Mouse (Mus musculus): ENCODE data around the gene Gm3159.
"Not testable (repeated sequence)": the region's sequence is repeated elsewhere in the genome, so short reads cannot be mapped to it uniquely, and the experiment has no call there.

Gene Gm3159

GRCm38 (mm10) chr14:4397226-4397625, at the start of gene Gm3159:
Gene Gm3159, plus strand, starts transcription at chr14:4397526.
- DNase-seq = not testable (repeated sequence)

DNA sequence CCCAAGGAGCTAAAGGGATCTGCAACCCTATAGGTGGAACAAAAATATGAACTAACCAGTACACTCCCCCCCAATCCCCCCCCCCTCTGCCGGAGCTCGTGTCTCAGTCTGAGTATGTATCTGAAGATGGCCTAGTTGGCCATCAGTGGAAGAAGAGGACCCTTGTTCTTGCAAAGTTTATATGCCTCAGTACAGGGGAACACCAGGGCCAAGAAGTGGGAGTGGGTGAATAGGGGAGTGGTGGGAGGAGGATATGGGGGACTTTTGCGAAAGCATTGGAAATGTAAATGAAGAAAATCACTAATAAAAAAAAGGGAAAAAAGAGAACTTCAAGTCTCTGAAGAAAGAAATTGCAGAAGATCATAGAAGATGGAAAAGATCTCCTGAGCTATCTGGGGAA, 28.3 kb upstream of the Gm3159 start:
- not testable (repeated sequence) for DNase-seq

- peak in 1 of 2 experiments; percentile 19 for DNase-seq
Measured at GRCm38 (mm10) chr14:4369691-4370090, 27.6 kb upstream of the Gm3159 start.

GRCm38 (mm10) chr14:4377871-4378270, 19.5 kb upstream of the Gm3159 start:
- not testable (repeated sequence) for DNase-seq

DNA sequence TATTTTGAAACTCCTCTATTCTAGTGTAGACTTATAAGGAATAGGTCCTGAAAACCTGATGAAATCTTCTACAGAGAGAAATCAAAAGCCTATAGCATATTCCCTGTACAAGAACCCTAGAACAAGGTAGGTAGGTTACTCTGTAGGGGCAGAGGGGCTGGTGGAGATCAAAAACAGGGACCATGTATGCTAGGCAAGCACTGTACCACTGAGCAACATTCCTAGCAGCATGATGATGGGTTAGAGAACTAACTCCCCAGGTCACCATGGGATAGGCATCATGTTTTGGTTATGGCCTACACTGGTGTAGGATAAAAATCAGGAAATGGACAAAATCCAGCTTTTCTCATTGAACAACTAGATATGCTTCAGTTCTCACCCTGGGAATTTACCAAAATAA, 11.7 kb upstream of the Gm3159 start:
- DNase-seq = not testable (repeated sequence)

DNA sequence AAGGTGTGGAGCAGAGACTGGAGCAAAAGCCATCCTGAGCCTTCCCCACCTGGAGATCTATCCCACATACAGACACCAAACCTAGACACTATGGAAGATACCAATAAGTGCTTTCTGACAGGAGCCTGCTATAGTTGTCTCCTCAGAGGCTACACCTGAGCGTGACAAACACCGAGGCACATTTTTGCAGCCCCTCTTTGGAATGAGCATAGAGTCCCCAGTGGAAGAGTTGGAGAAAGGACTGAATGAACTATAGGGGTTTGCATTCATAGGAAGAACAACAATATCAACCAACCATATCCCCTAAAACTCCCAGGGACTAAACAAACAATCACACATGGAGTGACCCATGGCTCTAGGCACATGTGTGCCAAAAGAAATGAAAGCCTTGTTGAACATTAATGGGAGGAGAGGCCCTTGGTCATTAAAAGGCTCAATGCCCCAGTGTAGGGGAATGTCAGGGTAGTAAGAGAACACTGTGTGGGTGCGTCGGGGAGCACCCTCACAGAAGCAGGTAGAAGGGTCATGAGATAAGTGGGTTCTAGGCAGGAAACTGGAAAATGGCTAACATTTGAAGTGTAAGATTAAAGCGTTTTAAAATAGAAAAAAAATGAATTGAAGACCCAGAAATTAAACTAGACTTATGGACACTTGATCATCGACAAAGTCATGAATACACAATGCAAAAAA, 4.3 kb upstream of the Gm3159 start:
- not testable (repeated sequence) for DNase-seq

DNA sequence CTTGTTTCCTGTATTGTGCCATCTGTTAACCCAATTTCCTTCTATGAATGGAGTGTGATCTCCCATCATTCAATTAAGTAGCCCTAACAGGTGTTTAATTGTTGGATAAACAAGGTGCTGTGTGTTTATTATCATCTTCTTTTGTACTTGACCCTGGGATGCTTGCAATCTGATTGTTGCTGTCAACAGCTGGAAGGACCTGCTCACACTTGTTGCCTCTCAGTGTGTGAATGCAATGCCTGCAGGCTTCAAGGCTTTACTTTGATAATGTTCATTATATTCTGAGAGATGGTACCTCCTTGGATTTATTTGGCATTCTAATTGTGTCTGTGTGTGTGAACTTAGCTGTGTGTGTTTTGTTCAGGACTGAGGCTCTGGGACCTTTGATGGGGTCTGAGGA, 1.3 kb downstream of the Gm3159 start:
- not testable (repeated sequence) for DNase-seq

- not testable (repeated sequence) for DNase-seq
Measured at GRCm38 (mm10) chr14:4400115-4400789, 2.9 kb downstream of the Gm3159 start.

DNA sequence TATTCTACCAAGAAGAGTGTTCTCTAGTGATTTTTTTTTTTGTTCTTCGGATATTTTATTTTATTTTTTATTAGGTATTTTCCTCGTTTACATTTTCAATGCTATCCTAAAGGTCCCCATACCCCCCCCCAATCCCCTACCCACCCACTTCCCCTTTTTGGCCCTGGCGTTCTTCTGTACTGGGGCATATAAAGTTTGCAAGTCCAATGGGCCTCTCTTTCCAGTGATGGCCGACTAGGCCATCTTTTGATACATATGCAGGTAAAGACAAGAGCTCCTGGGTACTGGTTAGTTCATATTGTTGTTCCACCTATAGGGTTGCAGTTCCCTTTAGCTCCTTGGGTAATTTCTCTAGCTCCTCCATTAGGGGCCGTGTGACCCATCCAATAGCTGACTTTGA, 3.9 kb downstream of the Gm3159 start:
- not testable (repeated sequence) for DNase-seq

GRCm38 (mm10) chr14:4403840-4404239, 6.5 kb downstream of the Gm3159 start:
- DNase-seq = not testable (repeated sequence)

DNA sequence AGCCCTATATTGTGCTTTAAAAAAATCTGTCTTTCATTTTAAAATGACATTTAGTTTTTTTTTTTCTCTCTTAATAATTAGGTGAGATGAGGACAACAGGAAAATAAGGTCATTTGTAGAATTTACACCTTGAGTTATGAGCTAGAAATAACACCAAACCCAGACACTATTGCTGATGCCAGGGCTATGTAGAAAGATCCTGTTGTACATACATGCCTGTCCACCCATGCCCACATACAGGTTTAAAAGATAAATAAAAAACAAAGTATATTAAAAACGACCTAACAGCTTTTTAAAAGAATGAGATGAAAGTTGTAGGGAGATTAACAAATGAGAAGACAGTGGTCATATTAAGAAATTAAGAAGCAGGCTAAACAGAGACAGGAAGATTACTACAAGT, 12.6 kb downstream of the Gm3159 start:
- not testable (repeated sequence) for DNase-seq

- DNase-seq = peak; percentile 59 to 80
Measured at GRCm38 (mm10) chr14:4414965-4415835, 17.9 kb downstream of the Gm3159 start, which contains the start of gene Gm3164. Gene Gm3164, plus strand, starts transcription at chr14:4415448.

DNA sequence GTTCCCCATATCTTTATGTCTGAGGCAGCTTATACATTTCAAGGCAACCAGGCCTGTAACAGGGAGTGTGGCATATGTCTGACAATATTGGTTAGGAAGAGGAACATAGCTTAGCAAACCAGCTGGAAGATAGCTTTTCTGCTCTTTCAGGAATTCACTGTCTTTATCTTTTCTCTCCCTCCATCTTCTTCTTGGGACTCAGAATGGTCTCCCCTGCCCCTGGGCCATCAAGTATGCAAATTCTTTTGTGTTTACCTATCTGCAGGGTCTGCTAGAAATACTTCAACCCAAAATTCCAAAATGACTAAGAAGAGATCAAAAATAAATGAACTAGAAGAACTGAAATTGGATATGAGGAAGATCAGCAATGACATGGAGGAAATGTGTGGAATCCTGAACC, 33.4 kb downstream of the Gm3159 start, which contains the start of gene Gm3173:
Gene Gm3173 (plus strand): TSS at position 301 of the 400 bp plus-strand sequence.
- not testable (repeated sequence) for DNase-seq
